Mouse (Mus musculus): ENCODE results near the gene Cnr2.

GRCm38 (mm10) chr4:135882023-135882422, 13.2 kb upstream of the Cnr2 start:
- TF ChIP-seq MYOD1 (IDR thresholded peaks at IDR 0.05; ENCODE audit: control insufficient read depth in 1 of 3, insufficient read length in 2 of 3, low read depth in 2 of 3): no peak
- TF ChIP-seq POLR2A (IDR thresholded peaks at IDR 0.05; ENCODE audit: insufficient read length, low read depth): no peak
- TF ChIP-seq USF1 (IDR thresholded peaks at IDR 0.05; ENCODE audit: low read depth): no peak
- no peak for TF ChIP-seq POLR2AphosphoS2 (IDR thresholded peaks at IDR 0.05; ENCODE audit: insufficient read length, low read depth)
- no peak for TF ChIP-seq MAX (IDR thresholded peaks at IDR 0.05; ENCODE audit: low read depth)
- TF ChIP-seq CEBPB (IDR thresholded peaks at IDR 0.05; ENCODE audit: insufficient read depth, poor library complexity, severe bottlenecking): no peak
- no peak for TF ChIP-seq TCF3 (IDR thresholded peaks at IDR 0.05; ENCODE audit: insufficient read length, low read depth)
- no peak for TF ChIP-seq MYOG (IDR thresholded peaks at IDR 0.05; ENCODE audit: control insufficient read depth in 1 of 3, insufficient read depth in 1 of 3, insufficient read length in 2 of 3, low read depth in 2 of 3)
- TF ChIP-seq TCF12 (IDR thresholded peaks at IDR 0.05; ENCODE audit: insufficient read depth, poor library complexity, severe bottlenecking): no peak

Data from myocyte (in vitro differentiated cells).